Mouse (Mus musculus) MEL (cell line): ENCODE measurements around the gene Tapbpl. TPM values are rescaled to one million over a fixed set of nuclear protein-coding genes. Genes with fewer than 3 reads are reported as not detected.

Experiments used
- DNase-seq: peaks from one replicate; pipeline ENCODE4 v3.0.0; 2011; ENCODE audit warnings: low read depth, low spot score
- H3K27ac ChIP-seq: 2 replicates; pipeline ENCODE4 v1.5.1; 2012; ENCODE audit warnings: low read depth, mild to moderate bottlenecking, control low read depth, low read length, moderate library complexity; ENCODE audit not compliant: control insufficient read depth
- H3K27me3 ChIP-seq, 2 experiments: fragments of 150-350 bp in 1 of 2; sonication (generic) in 1 of 2; 2 replicates each; pipeline ENCODE4 v1.6.1; 2012; ENCODE audit warnings: low read length in 2 of 2, mild to moderate bottlenecking in 2 of 2, improper control_type of control experiment in 1 of 2, moderate library complexity in 1 of 2; ENCODE audit not compliant: insufficient read depth in 2 of 2, control insufficient read depth in 1 of 2
- H3K36me3 ChIP-seq, 2 experiments: 2 replicates each; pipeline ENCODE4 v1.6.1; 2012 to 2014; ENCODE audit warnings: low read length in 2 of 2, improper control_type of control experiment in 1 of 2, inconsistent platforms in 1 of 2, mild to moderate bottlenecking in 1 of 2; ENCODE audit not compliant: insufficient read depth in 2 of 2, control insufficient read depth in 1 of 2
- H3K4me1 ChIP-seq, 2 experiments: fragments of 150-350 bp in 1 of 2; sonication (generic) in 1 of 2; 2 replicates each; pipeline ENCODE4 v1.6.1; 2012; ENCODE audit warnings: low read length in 2 of 2, improper control_type of control experiment in 1 of 2, mild to moderate bottlenecking in 1 of 2; ENCODE audit not compliant: insufficient read depth in 2 of 2, control insufficient read depth in 1 of 2
- H3K4me3 ChIP-seq, 2 experiments: fragments of 150-350 bp in 1 of 2; sonication (generic) in 1 of 2; 2 replicates each; pipeline ENCODE4 v1.5.1; 2012; ENCODE audit warnings: low read depth in 2 of 2, low read length in 2 of 2, mild to moderate bottlenecking in 2 of 2, moderate library complexity in 2 of 2, control low read depth in 1 of 2, improper control_type of control experiment in 1 of 2; ENCODE audit not compliant: control insufficient read depth in 1 of 2, insufficient read depth in 1 of 2
- H3K79me2 ChIP-seq: 2 replicates; pipeline ENCODE4 v1.6.1; 2012; ENCODE audit warnings: mild to moderate bottlenecking, low read length, moderate library complexity; ENCODE audit not compliant: control insufficient read depth, poor library complexity, insufficient read depth
- H3K9ac ChIP-seq: 2 replicates; pipeline ENCODE4 v1.6.1; 2012; ENCODE audit warnings: low read depth, mild to moderate bottlenecking, control low read depth, low read length, moderate library complexity; ENCODE audit not compliant: control insufficient read depth, poor library complexity, severe bottlenecking
- H3K9me3 ChIP-seq: fragments of 150-350 bp; sonication (generic); replicated peaks from 2 replicates; pipeline ENCODE4 v1.6.1; 2012; ENCODE audit warnings: mild to moderate bottlenecking, low read length, improper control_type of control experiment, moderate library complexity; ENCODE audit not compliant: insufficient read depth
- BHLHE40 ChIP-seq: IDR thresholded peaks from 2 replicates; pipeline ENCODE4 v1.6.1; 2012; ENCODE audit warnings: low read depth, mild to moderate bottlenecking, inconsistent platforms, low read length, improper control_type of control experiment, borderline replicate concordance
- CHD1 ChIP-seq: IDR thresholded peaks from 2 replicates; pipeline ENCODE4 v1.6.1; 2012; ENCODE audit warnings: low read depth, mild to moderate bottlenecking, inconsistent platforms, low read length, improper control_type of control experiment
- CHD2 ChIP-seq: IDR thresholded peaks from 2 replicates; pipeline ENCODE4 v1.6.1; 2011; ENCODE audit warnings: low read length, improper control_type of control experiment
- CTCF ChIP-seq, 3 experiments: IDR thresholded peaks in 2 of 3; conservative IDR thresholded peaks in 1 of 3; 2 replicates each; pipeline ENCODE4 v1.5.1; 2011 to 2012; ENCODE audit warnings: low read length in 3 of 3, low read depth in 2 of 3, mild to moderate bottlenecking in 2 of 3, improper control_type of control experiment in 1 of 3, inconsistent platforms in 1 of 3, mixed read lengths in 1 of 3, moderate library complexity in 1 of 3; ENCODE audit not compliant: control insufficient read depth in 1 of 3, insufficient read depth in 1 of 3, poor library complexity in 1 of 3, severe bottlenecking in 1 of 3
- E2F4 ChIP-seq: IDR thresholded peaks from 2 replicates; pipeline ENCODE4 v1.6.1; 2011; ENCODE audit warnings: low read depth, low read length, improper control_type of control experiment, borderline replicate concordance
- ELF1 ChIP-seq: IDR thresholded peaks from 2 replicates; pipeline ENCODE4 v1.6.1; 2014; ENCODE audit warnings: low read depth, mild to moderate bottlenecking, inconsistent platforms, low read length, improper control_type of control experiment, moderate library complexity
- EP300 ChIP-seq, 2 experiments: IDR thresholded peaks; 2 replicates each; pipeline ENCODE4 v1.6.1; 2011; ENCODE audit warnings: improper control_type of control experiment in 2 of 2, low read length in 2 of 2, low read depth in 1 of 2, mild to moderate bottlenecking in 1 of 2
- ETS1 ChIP-seq: IDR thresholded peaks from 2 replicates; pipeline ENCODE4 v1.6.1; 2012; ENCODE audit warnings: low read depth, mild to moderate bottlenecking, inconsistent platforms, low read length, improper control_type of control experiment, moderate library complexity
- GABPA ChIP-seq: IDR thresholded peaks from 2 replicates; pipeline ENCODE4 v1.6.1; 2012; ENCODE audit warnings: low read depth, mild to moderate bottlenecking, inconsistent platforms, low read length, improper control_type of control experiment, moderate library complexity
- GATA1 ChIP-seq: IDR thresholded peaks from 2 replicates; pipeline ENCODE4 v1.6.1; 2011; ENCODE audit warnings: low read depth, low read length, improper control_type of control experiment
- HCFC1 ChIP-seq: IDR thresholded peaks from 2 replicates; pipeline ENCODE4 v1.6.1; 2012; ENCODE audit warnings: low read depth, mild to moderate bottlenecking, inconsistent platforms, low read length, improper control_type of control experiment, moderate library complexity
- JUND ChIP-seq: IDR thresholded peaks from 2 replicates; pipeline ENCODE4 v1.6.1; 2011; ENCODE audit warnings: low read depth, mild to moderate bottlenecking, improper control_type of control experiment, low read length
- MAZ ChIP-seq: IDR thresholded peaks from 2 replicates; pipeline ENCODE4 v1.6.1; 2012; ENCODE audit warnings: low read depth, mild to moderate bottlenecking, inconsistent platforms, low read length, improper control_type of control experiment
- MEF2A ChIP-seq: IDR thresholded peaks from 2 replicates; pipeline ENCODE4 v1.6.1; 2014; ENCODE audit warnings: low read depth, mild to moderate bottlenecking, inconsistent platforms, low read length, improper control_type of control experiment; ENCODE audit not compliant: poor library complexity, insufficient replicate concordance, severe bottlenecking; ENCODE audit errors: extremely low read depth
- MXI1 ChIP-seq: IDR thresholded peaks from 2 replicates; pipeline ENCODE4 v1.6.1; 2011; ENCODE audit warnings: mild to moderate bottlenecking, low read depth, low read length, improper control_type of control experiment
- MYB ChIP-seq: IDR thresholded peaks from 2 replicates; pipeline ENCODE4 v1.6.1; 2011; ENCODE audit warnings: mild to moderate bottlenecking, low read depth, low read length, improper control_type of control experiment
- MYC ChIP-seq: IDR thresholded peaks from 2 replicates; pipeline ENCODE4 v1.6.1; 2011; ENCODE audit warnings: low read depth, mild to moderate bottlenecking, low read length, improper control_type of control experiment, moderate library complexity
- POLR2A ChIP-seq, 2 experiments: IDR thresholded peaks; 2 replicates each; pipeline ENCODE4 v1.6.1; 2011 to 2012; ENCODE audit warnings: low read length in 2 of 2, mild to moderate bottlenecking in 2 of 2, control low read depth in 1 of 2, improper control_type of control experiment in 1 of 2, low read depth in 1 of 2, moderate library complexity in 1 of 2; ENCODE audit not compliant: control insufficient read depth in 1 of 2, insufficient read depth in 1 of 2, poor library complexity in 1 of 2
- POLR2AphosphoS5 ChIP-seq: IDR thresholded peaks from 2 replicates; pipeline ENCODE4 v1.6.1; 2012; ENCODE audit warnings: low read depth, borderline replicate concordance, mild to moderate bottlenecking, inconsistent platforms, low read length, moderate library complexity, mixed read lengths
- RAD21 ChIP-seq: IDR thresholded peaks from 2 replicates; pipeline ENCODE4 v1.6.1; 2011; ENCODE audit warnings: mild to moderate bottlenecking, low read depth, low read length, improper control_type of control experiment
- RCOR1 ChIP-seq: IDR thresholded peaks from 2 replicates; pipeline ENCODE4 v1.6.1; 2012; ENCODE audit warnings: low read depth, mild to moderate bottlenecking, inconsistent platforms, low read length, improper control_type of control experiment
- SIN3A ChIP-seq: IDR thresholded peaks from 2 replicates; pipeline ENCODE4 v1.6.1; 2012; ENCODE audit warnings: low read length, improper control_type of control experiment, inconsistent platforms
- TAL1 ChIP-seq: IDR thresholded peaks from 2 replicates; pipeline ENCODE4 v1.6.1; 2012; ENCODE audit warnings: mild to moderate bottlenecking, inconsistent platforms, low read length, moderate library complexity, mixed read lengths
- TBP ChIP-seq: IDR thresholded peaks from 2 replicates; pipeline ENCODE4 v1.8.0; 2011; ENCODE audit warnings: low read depth, low read length, improper control_type of control experiment
- TCF12 ChIP-seq: IDR thresholded peaks from 2 replicates; pipeline ENCODE4 v1.6.1; 2014; ENCODE audit warnings: low read depth, mild to moderate bottlenecking, inconsistent platforms, low read length, improper control_type of control experiment, moderate library complexity
- UBTF ChIP-seq: IDR thresholded peaks from 2 replicates; pipeline ENCODE4 v1.6.1; 2012; ENCODE audit warnings: low read depth, mild to moderate bottlenecking, inconsistent platforms, low read length, improper control_type of control experiment, moderate library complexity, borderline replicate concordance; ENCODE audit not compliant: insufficient read depth
- USF1 ChIP-seq: IDR thresholded peaks from 2 replicates; pipeline ENCODE4 v1.6.1; 2014; ENCODE audit warnings: low read depth, mild to moderate bottlenecking, inconsistent platforms, low read length, improper control_type of control experiment, moderate library complexity
- USF2 ChIP-seq, 2 experiments: IDR thresholded peaks; 2 replicates each; pipeline ENCODE4 v1.6.1; 2011 to 2012; ENCODE audit warnings: improper control_type of control experiment in 2 of 2, low read length in 2 of 2, borderline replicate concordance in 1 of 2, inconsistent platforms in 1 of 2, low read depth in 1 of 2, mild to moderate bottlenecking in 1 of 2; ENCODE audit not compliant: insufficient read depth in 1 of 2
- ZKSCAN1 ChIP-seq: IDR thresholded peaks from 2 replicates; pipeline ENCODE4 v1.6.1; 2012; ENCODE audit warnings: low read depth, mild to moderate bottlenecking, inconsistent platforms, low read length, improper control_type of control experiment, moderate library complexity
- ZNF384 ChIP-seq: IDR thresholded peaks from 2 replicates; pipeline ENCODE4 v1.6.1; 2012; ENCODE audit warnings: low read depth, mild to moderate bottlenecking, inconsistent platforms, low read length, improper control_type of control experiment
- polyA plus RNA-seq, 2 experiments: library from polyadenylated mRNA; stranded (reverse) in 1 of 2; unstranded in 1 of 2; fragments of >175 nt in 1 of 2; fragments of >200 nt in 1 of 2; gene quantifications; 2 replicates each; pipeline versions ENCODE4 v1.2.1 to v1.2.4; 2012; ENCODE audit warnings: low replicate concordance in 2 of 2, low read depth in 1 of 2; ENCODE audit not compliant: insufficient read length in 2 of 2, insufficient read depth in 1 of 2, missing spikeins in 1 of 2
- total RNA-seq: library from RNA; depleted of rRNA; stranded (reverse); fragments of 300-350 nt; gene quantifications from 2 replicates; pipeline ENCODE4 v1.2.3, GENCODE M21; 2012

Gene Tapbpl
- total and polyA plus RNA-seq, 3 experiments = 2.5 to 5.2 TPM; not detected in 1

DNA sequence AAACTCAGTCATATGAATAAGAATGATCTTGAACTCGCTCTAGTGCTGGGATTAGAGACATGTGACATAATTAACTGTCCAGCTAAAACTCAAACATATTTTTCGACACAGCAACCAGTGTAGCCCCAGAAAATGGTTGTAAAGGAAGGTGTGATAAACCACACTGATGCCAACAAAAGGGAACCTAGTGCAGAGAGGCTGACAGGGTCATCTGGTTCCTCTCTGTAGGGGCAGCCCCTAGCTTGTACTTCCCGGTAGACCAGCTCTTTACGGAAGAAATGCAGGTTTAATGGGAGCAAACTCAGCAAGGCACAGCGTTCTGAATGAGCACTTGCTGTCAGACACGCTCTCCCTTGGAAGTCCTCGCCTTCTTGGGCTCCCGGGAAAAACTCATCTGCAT lies 48.1 kb upstream of the Tapbpl start:
- H3K79me2 ChIP-seq = no peaks in the 10 kb centered on the region
- DNase-seq = no peak
- H3K4me1 ChIP-seq = no peaks in the 10 kb centered on the region
- H3K27me3 ChIP-seq = peaks cover 2 to 3% of the 10 kb centered on the region in 2 experiments; a peak in 2 of 4 replicates
- H3K9me3 ChIP-seq = no peaks in the 10 kb centered on the region
- no peak overlapping the region for H3K9ac ChIP-seq
- no peaks in the 10 kb centered on the region for H3K36me3 ChIP-seq
- H3K27ac ChIP-seq = no peak overlapping the region
- TF ChIP-seq MXI1 = no peak
- TF ChIP-seq BHLHE40 = no peak
- TF ChIP-seq CHD2 = no peak
- TF ChIP-seq TCF12 = no peak
- no peak for TF ChIP-seq TBP
- H3K4me3 ChIP-seq = no peak overlapping the region

- peaks cover 0 to 13% of the 10 kb centered on the region in 2 experiments; a peak in 2 of 4 replicates for H3K36me3 ChIP-seq
- H3K79me2 ChIP-seq = no peaks in the 10 kb centered on the region
- peaks cover 0 to 3% of the 10 kb centered on the region in 2 experiments; a peak in 1 of 4 replicates for H3K27me3 ChIP-seq
- H3K9me3 ChIP-seq = no peaks in the 10 kb centered on the region
- no peak overlapping the region for H3K27ac ChIP-seq
- DNase-seq = peak; percentile 79
- peaks cover 0 to 10% of the 10 kb centered on the region in 2 experiments; a peak in 2 of 4 replicates for H3K4me1 ChIP-seq
- H3K9ac ChIP-seq = no peak overlapping the region
- H3K4me3 ChIP-seq = no peak overlapping the region
- TF ChIP-seq HCFC1 = 0 out of 2 replicates have a peak, but pooled peaks have one; percentile 25
- no peak for TF ChIP-seq GATA1
- no peak for TF ChIP-seq MYB
- TF ChIP-seq TAL1 = no peak
- no peak for TF ChIP-seq MAZ
- TF ChIP-seq UBTF = no peak
- TF ChIP-seq ZKSCAN1 = no peak
- 0 out of 2 replicates have a peak, but pooled peaks have one; percentile 27 for TF ChIP-seq ZNF384
- no peak for TF ChIP-seq JUND
- TF ChIP-seq SIN3A = 0 out of 2 replicates have a peak, but pooled peaks have one; percentile 18
- TF ChIP-seq CHD2 = no peak
- no peak for TF ChIP-seq GABPA
- TF ChIP-seq ELF1 = no peak
- TF ChIP-seq MXI1 = no peak
- TF ChIP-seq POLR2A (IDR thresholded peaks at IDR 0.05; ENCODE audit: control insufficient read depth in 1 of 2, insufficient read depth in 1 of 2, low read depth in 1 of 2, low read length in 2 of 2, poor library complexity in 1 of 2) = no peak
- TF ChIP-seq EP300 (IDR thresholded peaks at IDR 0.05; ENCODE audit: low read depth in 1 of 2, low read length in 2 of 2) = no peak
- TF ChIP-seq USF1 = no peak
- TF ChIP-seq MEF2A = no peak
- TF ChIP-seq RCOR1 = no peak
- TF ChIP-seq USF2 (IDR thresholded peaks at IDR 0.05; ENCODE audit: borderline replicate concordance in 1 of 2, insufficient read depth in 1 of 2, low read depth in 1 of 2, low read length in 2 of 2) = no peak
- no peak for TF ChIP-seq E2F4
- TF ChIP-seq POLR2AphosphoS5 = no peak
- TF ChIP-seq ETS1 = no peak
- no peak for TF ChIP-seq CHD1
- no peak for TF ChIP-seq TCF12
- TF ChIP-seq RAD21 = peak; percentile 57
- TF ChIP-seq CTCF (IDR thresholded peaks at IDR 0.05 in 2 of 3, conservative IDR thresholded peaks at IDR 0.05 in 1 of 3; ENCODE audit: control insufficient read depth in 1 of 3, insufficient read depth in 1 of 3, low read depth in 2 of 3, low read length in 3 of 3, poor library complexity in 1 of 3, severe bottlenecking in 1 of 3) = peak; percentile 67 to 96 (median 74)
- TF ChIP-seq MYC = no peak
Measured at GRCm38 (mm10) chr6:125274841-125275563, 43.3 kb upstream of the Tapbpl start.
